Mouse (Mus musculus) testis, postnatal 10 days (tissue): ENCODE results near the gene Gramd2.

Experiments
- DNase-seq: peaks from one replicate; pipeline ENCODE4 v3.0.0; 2021; ENCODE audit warnings: low spot score

Gene Gramd2

GRCm38 (mm10) chr9:59668473-59668872 is 11.5 kb upstream of the Gramd2 start:
- no peak for DNase-seq

- no peak for DNase-seq
These were observed 10.8 kb upstream of the Gramd2 start for GRCm38 (mm10) chr9:59669172-59669571.

GRCm38 (mm10) chr9:59672195-59672894 is 7.6 kb upstream of the Gramd2 start:
- no peak for DNase-seq

- no peak for DNase-seq
These were observed 6.5 kb upstream of the Gramd2 start for GRCm38 (mm10) chr9:59673427-59673826.

DNA sequence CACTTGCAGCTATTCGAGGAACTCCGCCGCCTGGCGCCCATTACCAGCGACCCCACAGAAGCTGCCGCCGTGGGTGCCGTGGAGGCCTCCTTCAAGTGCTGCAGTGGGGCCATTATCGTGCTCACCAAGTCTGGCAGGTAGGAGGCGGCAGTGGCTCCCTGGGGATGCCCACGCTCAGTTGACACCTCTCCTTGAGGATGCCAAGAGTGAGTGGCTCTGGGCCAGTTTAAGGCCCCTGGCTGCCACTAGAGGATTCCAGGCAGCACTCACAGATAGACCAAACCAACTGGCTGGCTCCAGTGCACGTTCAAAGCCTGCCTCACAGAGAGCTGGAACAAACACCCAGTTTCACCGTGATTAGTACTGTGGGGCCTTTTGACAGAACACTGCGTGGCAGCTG is 4.3 kb upstream of the Gramd2 start:
- no peak for DNase-seq

GRCm38 (mm10) chr9:59678313-59678712 is 1.6 kb upstream of the Gramd2 start:
- DNase-seq: no peak

DNA sequence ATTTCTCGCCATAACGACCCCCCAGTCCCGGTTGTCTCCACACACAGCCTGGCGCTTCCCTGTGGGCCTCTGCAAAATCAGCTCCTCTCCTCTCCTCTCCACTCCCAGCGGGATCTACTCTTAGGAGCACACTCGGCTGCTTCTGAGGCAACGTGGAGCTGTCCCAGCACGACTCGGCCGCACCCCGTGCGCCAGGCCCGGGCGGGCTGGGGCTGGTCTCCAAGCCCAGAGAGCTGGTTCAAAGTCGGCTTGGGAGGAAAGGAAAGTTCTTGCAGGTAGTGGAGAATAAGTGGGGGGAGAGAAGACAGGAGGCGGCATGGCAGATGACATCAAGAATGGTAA is 561 bp downstream of the Gramd2 start:
- no peak for DNase-seq

DNA sequence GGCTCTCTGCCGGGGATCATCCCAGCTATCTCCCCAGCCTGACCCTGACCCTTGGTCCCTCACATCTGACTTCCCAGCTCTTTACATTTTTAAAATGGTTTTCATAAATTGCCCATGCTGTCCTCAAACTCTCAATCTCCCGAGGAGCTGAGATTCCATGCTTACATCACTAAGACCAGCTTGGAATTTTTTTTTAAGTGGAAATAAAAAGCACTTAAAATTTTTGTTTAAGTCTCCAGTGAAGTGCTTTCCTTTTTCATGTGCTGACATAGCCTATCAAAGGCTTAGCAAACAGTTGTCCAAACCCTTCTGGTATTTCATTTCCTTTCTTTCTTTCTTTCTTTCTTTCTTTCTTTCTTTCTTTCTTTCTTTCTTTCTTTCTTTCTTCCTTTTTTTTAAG is 4.1 kb downstream of the Gramd2 start:
- DNase-seq: no peak

DNA sequence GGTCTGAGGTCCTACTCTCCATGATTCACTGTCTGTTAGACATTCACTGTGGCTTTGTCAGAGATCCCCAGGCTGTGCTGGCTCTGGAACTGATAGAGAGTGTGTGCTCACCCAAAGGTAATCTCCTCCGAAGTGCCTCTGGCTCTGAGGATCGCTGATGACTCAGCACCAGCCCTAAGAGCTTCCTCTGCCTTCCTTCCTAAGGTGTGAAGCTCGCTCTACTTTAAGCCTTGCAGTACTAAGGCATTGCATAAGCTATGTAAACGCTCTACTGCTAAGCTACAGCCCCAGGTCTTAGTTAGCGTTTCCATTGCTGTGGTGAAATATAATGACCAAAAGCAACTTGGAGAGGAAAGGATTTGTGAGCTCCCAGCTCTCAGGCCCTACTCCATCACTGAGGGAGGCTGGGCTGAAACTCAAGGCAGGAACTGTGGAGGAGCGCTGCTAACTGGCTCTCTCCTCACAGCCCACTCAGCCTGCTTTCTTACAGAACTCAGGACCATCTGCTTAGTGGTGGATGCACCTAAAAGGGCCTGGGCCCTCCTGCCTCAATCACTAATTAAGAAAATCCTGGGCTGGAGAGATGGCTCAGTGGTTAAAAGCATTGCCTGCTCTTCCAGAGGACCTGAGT is 7.6 kb downstream of the Gramd2 start:
- DNase-seq: no peak

- peak; percentile 87 for DNase-seq
These were observed 11.7 kb downstream of the Gramd2 start for GRCm38 (mm10) chr9:59691635-59692094.

DNA sequence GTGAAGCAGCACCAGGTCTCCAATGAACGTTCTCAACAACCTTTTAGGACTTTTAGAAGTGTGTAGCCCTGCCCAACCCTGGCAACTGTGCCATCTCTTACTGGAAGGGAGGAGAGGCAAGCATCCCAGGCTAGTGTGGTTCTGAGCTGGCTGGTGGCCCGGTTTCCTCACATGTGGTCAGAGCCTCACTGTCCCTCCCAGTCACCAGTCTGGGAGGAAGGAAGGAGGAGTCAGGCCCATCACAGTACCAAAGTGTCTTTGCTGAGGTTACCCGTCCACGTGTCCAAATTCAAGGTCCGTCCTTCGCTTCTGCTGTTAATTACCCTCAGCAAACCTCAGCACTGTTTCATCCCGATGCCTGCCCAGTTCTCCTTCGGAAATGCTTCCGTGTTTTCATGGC is 12.2 kb downstream of the Gramd2 start:
- DNase-seq: peak; percentile 69

DNA sequence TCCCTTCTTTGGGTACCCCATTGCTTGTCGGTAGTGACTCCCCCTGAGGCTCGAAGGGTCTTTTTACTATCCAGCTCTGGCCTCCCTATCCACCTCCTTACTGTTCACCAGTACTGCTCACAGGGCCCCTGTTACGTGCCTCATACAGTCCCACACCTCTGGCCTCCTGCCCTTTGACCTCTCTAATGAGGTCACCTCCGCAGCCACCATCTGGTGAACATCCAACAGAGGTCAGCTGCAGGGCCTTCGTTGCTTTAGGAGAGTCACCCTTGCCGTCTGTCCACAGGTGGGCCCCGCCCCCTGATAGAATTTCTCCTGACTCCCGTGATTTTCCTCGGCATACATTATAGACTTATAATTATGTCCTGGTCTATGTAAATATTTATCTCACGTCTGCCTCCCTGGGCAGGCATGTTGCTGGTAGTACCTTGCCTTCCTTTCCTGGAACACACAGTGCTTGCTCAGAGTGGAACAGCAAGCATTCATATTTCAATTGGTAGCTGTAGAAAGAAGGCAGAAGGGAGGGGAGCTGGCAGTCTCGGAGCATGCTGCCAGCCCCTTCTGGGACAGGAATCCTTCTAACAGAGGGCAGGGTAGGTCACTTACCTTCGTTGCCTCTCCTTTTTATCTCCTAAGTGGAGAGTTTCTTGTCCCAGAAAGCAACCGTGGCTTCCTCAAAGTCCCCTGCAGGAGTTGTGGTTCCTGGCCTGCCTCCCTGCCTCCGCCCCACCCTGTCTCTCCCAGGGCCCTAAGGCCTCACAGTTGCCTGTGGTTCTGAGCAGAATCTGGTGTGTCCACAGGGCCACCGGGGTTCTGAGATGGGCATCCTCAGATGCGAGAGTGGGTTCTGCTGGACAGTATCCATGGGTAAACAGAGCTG is 14.9 kb downstream of the Gramd2 start:
- no peak for DNase-seq

DNA sequence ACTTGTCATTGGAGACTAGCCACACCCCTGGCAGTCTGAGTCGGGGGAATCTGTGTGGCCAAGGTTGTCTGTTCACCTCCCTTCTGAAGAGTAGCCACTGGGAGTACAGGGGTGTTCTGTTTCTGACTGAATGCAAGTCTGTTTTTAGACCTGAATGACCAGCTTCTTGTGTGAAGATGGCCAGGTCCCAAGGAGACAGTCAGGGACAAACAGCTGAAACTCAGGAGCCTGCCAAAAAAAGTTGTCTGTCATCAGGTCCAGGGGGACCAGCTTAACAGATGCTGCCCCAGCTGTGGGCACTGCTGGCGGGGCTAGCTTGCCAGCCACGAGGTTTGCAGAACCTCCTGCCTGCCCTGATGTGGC is 15.5 kb downstream of the Gramd2 start:
- DNase-seq: no peak

DNA sequence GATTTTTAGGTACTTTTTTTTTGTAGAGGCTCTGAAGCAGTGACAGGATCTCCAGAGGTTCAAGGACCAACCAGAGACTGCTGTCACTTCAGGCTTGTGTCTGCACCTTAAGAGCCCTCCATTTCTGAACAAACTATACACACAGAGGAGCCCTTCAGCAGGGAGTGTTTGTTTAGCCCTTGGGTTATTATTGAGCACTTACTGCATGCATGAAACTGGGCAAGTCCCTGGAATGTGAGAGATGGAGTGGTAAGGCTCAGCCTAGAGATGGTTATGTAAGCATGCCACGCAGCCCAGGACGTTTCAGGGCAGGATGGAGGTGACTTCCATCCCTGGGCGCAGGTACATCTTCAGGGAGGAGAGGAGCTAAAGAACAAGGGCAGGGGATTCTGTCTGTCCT is 16.4 kb downstream of the Gramd2 start:
- DNase-seq: no peak

DNA sequence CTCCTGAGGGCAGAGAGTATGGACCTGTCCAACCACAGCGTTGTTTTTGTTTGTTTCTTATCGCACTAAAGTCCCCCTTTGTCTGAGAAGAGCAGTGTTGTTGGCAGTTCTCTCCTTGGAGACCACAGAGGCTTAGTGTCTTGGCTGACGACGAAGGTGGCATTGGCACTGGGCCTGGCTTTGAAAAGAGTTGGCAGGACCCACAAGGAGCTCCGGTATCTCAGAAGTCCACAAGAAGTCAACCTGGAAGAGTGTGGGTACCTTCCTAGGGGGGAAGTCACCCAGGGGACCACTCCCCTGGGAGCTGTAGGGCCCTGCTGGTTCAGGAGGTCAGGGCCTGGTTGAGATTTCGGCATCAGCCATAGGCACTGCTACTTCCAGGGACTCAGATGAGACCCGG is 21.1 kb downstream of the Gramd2 start:
- DNase-seq: peak; percentile 47

DNA sequence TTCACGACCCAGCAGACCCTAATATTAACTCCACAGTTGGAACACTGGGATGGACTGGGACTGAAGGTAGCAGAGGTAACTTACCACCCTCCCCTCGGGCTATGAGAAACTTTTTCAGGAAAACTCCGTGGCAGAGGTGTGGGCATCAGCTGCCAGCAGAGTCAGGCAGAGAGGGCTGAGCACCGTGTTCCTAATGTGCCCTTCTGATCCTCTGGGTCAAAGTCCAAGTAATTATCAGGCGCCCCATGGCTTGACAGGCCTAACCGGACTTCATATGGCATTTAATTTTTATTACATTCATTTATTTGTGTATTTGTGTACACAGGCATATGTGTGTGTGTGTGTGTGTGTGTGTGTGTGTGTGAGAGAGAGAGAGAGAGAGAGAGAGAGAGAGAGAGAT is 23.2 kb downstream of the Gramd2 start:
- DNase-seq: no peak

GRCm38 (mm10) chr9:59706850-59707825 is 27.2 kb downstream of the Gramd2 start:
- DNase-seq: no peak

DNA sequence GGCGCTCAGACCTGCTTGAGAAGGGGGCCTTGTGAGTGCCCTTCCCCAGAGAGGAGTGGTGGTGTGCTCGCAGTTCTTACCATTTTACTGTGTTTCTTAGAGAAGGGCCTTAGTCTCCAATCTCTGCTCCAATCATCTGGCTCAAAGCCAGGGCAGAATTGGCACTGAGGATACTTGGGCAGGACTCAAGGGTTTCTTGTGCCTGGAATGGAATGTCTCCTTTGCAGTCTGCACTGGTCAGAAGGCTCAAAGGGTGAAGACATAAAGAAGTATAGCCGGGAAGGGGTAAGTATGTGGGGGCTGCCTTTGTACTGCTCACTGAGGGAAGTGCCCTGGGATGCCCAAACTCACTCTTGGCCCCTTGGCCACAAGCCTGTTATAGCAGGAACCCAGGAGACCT is 29.3 kb downstream of the Gramd2 start:
- DNase-seq: peak; percentile 60

DNA sequence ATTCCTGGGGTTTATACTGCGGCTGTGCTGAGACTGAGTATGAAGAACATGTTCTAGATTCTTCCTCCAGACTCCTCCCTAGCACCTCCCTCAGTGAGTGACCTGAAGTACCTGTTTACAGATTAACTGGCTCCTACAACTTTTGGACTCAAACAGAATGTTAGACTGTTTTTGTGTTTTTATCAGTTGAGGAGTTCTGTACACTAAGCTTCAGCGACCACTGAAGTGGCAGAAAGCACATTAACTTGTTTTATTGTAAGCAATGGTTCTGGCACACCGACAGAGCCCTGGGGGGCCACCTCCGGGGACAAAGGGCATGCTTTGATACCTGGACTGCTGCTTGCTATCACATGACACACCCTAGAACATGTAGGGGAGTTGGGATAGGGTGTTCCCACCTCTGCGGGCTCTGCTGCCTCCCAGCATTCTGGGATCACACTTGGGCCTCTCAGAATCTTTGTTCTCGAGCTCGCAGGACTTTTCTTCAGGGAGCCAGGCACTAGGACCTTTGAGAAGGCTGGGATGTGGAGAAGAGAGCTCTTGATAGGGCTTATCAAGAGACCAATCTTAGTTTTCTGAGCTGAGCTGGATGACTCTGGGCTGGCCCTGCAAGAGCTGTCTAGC is 36.4 kb downstream of the Gramd2 start:
- DNase-seq: no peak

GRCm38 (mm10) chr9:59718237-59718636 is 38.3 kb downstream of the Gramd2 start:
- DNase-seq: no peak

DNA sequence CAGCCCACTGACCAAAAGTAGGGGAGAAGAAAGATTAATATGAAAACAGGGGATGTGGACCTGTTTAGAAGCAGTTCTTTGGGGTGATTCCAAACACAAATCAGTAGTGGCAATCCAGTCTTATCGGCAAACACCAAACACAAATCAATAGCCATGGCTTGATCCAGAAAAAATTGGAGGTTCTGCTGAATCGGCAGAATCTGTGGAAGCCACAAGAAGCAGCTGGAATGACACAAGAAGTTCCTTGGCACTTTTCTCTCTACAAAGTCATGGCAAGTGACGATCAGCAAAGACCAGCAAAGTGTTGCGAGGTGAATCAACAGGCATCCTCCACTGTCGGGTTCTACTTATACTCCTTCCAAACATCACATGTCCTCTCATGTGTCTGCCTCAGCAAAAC is 41.2 kb downstream of the Gramd2 start:
- no peak for DNase-seq
